Mouse (Mus musculus): ENCODE measurements around the gene Ctcf.

Gene Ctcf

DNA sequence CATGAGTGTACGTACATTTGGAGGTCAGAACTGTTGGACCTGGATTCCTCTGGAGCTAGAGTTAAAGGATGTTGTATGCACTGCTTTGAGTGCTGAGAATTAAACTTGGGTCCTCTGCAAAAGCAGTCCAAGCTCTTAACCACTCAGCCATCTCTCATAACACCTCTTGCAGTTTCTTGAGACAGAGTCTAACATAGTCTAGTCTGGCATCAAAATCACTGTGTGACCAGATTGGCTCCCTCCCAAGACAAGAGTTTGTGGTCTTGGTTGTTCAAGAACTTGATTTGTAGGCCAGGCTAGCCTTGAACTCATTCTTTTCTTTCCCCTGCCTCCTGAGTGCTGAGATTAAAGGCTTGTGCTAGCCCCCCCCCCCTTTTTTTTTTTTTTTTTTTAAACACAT, 12.6 kb downstream of the Ctcf start:
- DNase-seq (ENCODE audit: low read depth, low spot score): no peak

DNA sequence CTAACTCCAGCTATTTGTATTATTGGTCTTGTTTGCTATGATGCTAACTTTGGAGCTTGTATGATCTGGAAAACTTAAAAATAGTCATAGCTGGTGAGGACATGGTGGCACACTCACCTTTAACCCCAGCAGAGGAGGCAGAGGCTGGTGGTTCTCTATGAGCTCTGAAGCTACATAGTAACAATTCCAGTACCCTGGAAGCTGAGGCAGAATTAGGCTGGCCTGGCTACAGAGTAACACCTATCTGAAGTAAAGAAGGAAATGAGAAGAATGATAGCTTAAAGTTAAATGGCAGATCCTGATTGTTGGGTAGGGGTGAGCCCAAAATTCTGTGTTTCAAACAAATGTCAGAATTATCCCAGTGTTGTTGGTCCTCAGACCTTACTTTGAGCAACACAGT, 21.3 kb downstream of the Ctcf start:
- DNase-seq (ENCODE audit: low read depth, low spot score): no peak

DNA sequence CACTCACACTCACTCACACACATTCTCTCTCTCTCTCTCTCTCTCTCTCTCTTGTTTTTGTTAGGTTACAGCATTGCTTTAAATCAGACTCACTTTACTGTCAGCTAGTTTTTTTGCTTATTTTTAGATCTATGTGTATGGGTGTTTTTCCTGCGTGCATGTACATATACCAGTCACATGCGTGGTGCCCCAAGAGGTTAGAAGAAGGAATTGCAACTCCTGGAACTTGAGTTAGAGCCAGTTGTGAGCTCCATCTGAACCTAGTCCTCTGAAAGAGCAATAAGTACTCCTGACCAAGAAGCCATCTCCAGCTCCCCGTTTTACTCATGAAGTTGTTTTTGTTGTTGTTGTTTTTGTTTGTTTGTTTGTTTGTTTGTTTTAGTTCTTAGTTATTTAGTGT, 24.8 kb downstream of the Ctcf start:
- DNase-seq (ENCODE audit: low read depth, low spot score): peak; percentile 80

- DNase-seq (ENCODE audit: low read depth, low spot score): no peak
Observed at GRCm38 (mm10) chr8:105677891-105678290, 41.5 kb downstream of the Ctcf start.

DNA sequence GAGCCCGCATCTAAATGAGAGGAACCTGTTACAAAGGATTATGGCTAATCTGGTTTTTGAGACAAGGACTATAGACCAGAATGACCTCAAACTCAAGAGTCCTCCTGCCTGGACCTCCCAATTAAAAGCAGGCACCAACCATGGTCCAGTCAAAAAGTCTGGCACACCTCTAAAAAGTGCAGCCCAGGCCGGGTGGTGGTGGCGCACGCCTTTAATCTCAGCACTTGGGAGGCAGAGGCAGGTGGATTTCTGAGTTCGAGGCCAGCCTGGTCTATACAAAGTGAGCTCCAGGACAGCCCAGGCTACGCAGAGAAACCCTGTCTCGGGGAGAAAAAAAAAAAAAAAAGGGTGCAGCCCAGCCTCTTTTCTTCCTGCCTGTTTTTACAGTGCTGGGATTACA, 49.0 kb downstream of the Ctcf start:
- DNase-seq (ENCODE audit: low read depth, low spot score): no peak

GRCm38 (mm10) chr8:105685796-105686308, 49.5 kb downstream of the Ctcf start, which contains the start of gene Carmil2:
TSS of gene Carmil2 (plus strand) at chr8:105686274.
- peak; percentile 81 for DNase-seq (ENCODE audit: low read depth, low spot score)

DNA sequence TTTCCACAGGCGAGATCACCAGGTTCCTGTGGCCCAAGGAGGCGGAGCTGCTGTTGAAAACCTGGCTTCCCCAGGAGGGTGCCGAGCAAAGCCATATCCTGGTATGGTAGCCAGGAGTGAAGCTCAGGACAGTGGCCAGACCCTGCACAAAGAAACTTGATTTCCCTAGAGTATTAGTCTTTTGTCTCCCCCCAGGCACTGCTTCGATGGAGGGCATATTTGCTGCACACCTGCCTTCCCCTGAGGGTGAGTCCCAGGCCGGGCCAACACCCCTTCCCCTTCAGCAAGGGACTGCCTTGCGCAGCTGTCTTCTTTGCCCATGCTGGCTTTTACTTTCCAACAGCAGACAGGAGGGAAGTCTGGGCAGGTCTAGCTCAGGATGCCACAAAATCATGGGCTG, 50.2 kb downstream of the Ctcf start:
- DNase-seq (ENCODE audit: low read depth, low spot score): no peak

GRCm38 (mm10) chr8:105687512-105687911, 51.1 kb downstream of the Ctcf start:
- DNase-seq (ENCODE audit: low read depth, low spot score): peak; percentile 62

- DNase-seq (ENCODE audit: low read depth, low spot score): no peak
Observed at GRCm38 (mm10) chr8:105688242-105688752, 51.9 kb downstream of the Ctcf start.

- no peak for DNase-seq (ENCODE audit: low read depth, low spot score)
Observed at GRCm38 (mm10) chr8:105689256-105689982, 53.1 kb downstream of the Ctcf start.

GRCm38 (mm10) chr8:105689983-105690360, 53.6 kb downstream of the Ctcf start:
- DNase-seq (ENCODE audit: low read depth, low spot score): no peak

DNA sequence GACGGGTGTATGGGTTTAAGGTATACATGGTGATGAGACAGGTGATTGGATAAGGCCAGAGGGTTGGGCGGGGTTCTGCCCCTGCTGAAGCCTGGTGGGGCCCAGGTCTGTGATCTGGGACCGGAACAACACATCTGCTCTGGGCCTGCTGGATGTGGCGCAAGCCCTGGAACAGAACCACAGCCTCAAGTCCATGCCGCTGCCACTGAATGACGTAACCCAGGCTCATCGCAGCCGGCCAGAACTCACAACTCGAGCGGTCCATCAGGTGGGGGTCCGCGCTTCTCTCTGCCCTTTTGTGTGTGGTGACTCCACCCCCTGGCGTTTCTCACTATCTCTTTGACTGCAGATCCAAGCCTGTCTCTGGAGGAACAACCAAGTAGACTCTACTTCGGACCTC, 54.6 kb downstream of the Ctcf start:
- no peak for DNase-seq (ENCODE audit: low read depth, low spot score)

GRCm38 (mm10) chr8:105692449-105693182, 56.2 kb downstream of the Ctcf start:
- DNase-seq (ENCODE audit: low read depth, low spot score): no peak

- peak; percentile 75 for DNase-seq (ENCODE audit: low read depth, low spot score)
Observed at GRCm38 (mm10) chr8:105693648-105694047, 57.3 kb downstream of the Ctcf start.

DNA sequence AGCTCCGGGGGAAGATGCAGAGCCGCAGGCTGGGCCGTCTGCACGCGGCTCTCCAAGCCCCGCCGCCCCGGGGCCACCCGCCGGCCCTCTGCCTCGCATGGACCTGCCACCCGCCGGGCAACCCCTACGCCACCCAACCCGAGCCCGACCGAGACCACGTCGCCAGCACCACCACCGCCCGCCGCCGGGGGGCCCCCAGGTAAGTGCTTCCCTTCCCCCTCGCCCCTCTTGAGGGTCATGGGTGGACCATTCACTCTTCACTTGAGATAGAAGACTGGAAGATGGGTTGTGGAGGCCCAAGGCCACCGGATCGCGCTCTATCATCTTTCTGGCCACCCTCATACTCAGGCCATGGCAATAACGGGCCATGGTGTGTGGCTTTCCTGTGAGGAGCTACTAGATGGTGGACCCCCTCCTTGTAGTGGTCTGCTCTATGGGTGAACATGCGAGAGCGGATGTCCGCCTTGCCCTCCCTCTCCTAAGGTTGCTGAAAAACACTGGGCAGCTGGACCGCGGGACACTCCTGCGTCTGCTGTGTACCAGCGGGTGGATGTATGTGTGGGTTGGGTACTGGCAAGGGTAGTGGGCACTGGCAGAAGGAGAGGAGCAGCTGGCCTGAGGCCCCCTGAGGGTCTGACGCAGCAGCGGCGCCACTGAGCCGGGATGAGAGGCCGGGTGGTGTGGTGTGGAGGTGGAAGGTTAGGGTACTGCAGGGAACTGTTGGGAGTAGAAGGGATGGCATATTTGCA, 57.9 kb downstream of the Ctcf start:
- DNase-seq (ENCODE audit: low read depth, low spot score): peak; percentile 39

- DNase-seq (ENCODE audit: low read depth, low spot score): no peak
Observed at GRCm38 (mm10) chr8:105695080-105695780, 58.9 kb downstream of the Ctcf start.

DNA sequence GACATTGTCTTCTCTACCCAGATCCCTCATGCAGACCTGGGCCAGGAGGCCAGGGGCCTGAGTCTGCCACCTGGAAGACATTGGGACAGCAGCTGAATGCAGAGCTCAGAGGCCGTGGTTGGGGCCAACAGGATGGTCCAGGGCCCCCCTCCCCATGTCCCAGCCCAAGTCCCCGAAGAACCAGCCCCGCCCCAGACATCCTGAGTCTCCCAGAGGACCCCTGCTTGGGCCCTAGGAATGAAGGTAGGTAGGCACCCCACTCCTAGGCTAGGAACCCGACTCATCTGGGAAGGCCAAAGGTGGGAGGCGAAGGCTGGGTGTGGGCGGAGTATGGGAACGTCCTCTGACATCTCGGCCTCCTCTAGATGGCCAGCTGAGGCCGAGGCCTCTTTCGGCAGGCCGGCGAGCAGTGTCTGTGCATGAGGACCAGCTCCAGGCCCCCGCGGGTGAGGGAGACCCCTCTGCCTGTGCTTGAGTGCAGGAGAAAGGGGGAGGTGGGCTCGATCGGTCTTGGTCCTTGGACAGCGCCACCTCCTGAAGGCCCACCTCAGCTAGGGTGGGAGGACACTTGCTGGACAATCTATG, 60.9 kb downstream of the Ctcf start:
- DNase-seq (ENCODE audit: low read depth, low spot score): no peak

GRCm38 (mm10) chr8:105698734-105699133, 62.4 kb downstream of the Ctcf start:
- DNase-seq (ENCODE audit: low read depth, low spot score): no peak

- no peak for DNase-seq (ENCODE audit: low read depth, low spot score)
Observed at GRCm38 (mm10) chr8:105699488-105700215, 63.3 kb downstream of the Ctcf start.

GRCm38 (mm10) chr8:105700566-105700965, 64.2 kb downstream of the Ctcf start:
- DNase-seq (ENCODE audit: low read depth, low spot score): peak; percentile 80
